Mouse (Mus musculus): Measurements from ENCODE around the gene Atxn7l1.

- TF ChIP-seq CTCF (IDR thresholded peaks at IDR 0.05; ENCODE audit: insufficient read depth, low read length) (no peak), POLR2A (IDR thresholded peaks at IDR 0.05; ENCODE audit: borderline replicate concordance, extremely low read depth, low read depth, low read length) (no peak)
Measured at GRCm38 (mm10) chr12:33332046-33332445, 184.6 kb downstream of the Atxn7l1 start.

Measured in lung, adult 2 months (tissue).